Mouse (Mus musculus): Measurements from ENCODE around the gene Cops2. TPM values are rescaled to one million over a fixed set of nuclear protein-coding genes. Genes with fewer than 3 reads are reported as not detected.

The Cops2 gene
- polyA plus RNA-seq, 1 experiment from 2014 or later: 58.0 TPM

Other genes starting within 250 kb of the Cops2 start
- gene Cep152, start 234.0 kb downstream of the Cops2 start, polyA plus RNA-seq (2015; fragmentation: Nextera tagmentation; extraction: Ambion mirVana): 2.1 and 2.8 TPM in 2 replicates
- 342 and 377 TPM in 2 replicates for gene Eid1, start 186.0 kb downstream of the Cops2 start, polyA plus RNA-seq (2015; fragmentation: Nextera tagmentation; extraction: Ambion mirVana)
- 4.3 and 4.6 TPM in 2 replicates for gene Shc4, start 135.0 kb downstream of the Cops2 start, polyA plus RNA-seq (2015; fragmentation: Nextera tagmentation; extraction: Ambion mirVana)
- 23.0 and 26.1 TPM in 2 replicates for gene Secisbp2l, start 76.3 kb downstream of the Cops2 start, polyA plus RNA-seq (2015; fragmentation: Nextera tagmentation; extraction: Ambion mirVana)
- 34.1 and 37.9 TPM in 2 replicates for gene Galk2, start within 50 bp of the Cops2 start, polyA plus RNA-seq (2015; fragmentation: Nextera tagmentation; extraction: Ambion mirVana)
- 0.87 and 1.0 TPM in 2 replicates for gene Fgf7, start 175.5 kb upstream of the Cops2 start, polyA plus RNA-seq (2015; fragmentation: Nextera tagmentation; extraction: Ambion mirVana)